Mouse (Mus musculus): ENCODE measurements around the gene Dnmbp. TPM values are rescaled to one million over a fixed set of nuclear protein-coding genes. Genes with fewer than 3 reads are reported as not detected.

Gene Dnmbp
- polyA plus RNA-seq, 1 experiment from 2014 or later = 14.8 TPM

DNA sequence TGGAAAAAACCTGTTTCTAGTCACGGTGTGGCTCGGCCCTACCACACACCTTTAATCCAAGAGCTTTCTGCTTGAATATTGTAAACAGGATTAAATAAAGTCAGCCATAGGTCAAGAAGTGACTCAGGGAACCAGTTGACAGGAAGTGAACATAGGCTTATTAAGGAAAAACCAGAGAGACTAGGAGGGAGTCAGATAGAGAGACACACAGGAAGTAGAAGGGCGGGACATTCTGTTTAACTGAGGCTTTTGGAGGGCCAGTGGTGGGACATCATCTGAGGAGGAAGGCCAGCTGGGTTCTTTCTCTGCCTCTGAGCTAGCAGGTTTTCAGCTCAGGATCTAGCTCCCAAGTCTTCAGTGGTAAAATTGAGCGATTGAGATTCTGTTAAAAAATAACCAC is 20.1 kb downstream of the Dnmbp start:
- Histone ChIP-seq H3K4me1 (peaks cover 7% of the 10 kb centered on the region; the same call in 1 of the 2 replicates), H3K27ac (no peak overlapping the region), H3K9ac (no peak overlapping the region), H3K4me2 (replicated peaks) (no peak overlapping the region), H3K27me3 (replicated peaks) (no peaks in the 10 kb centered on the region), H3K4me3 (no peak overlapping the region), H3K36me3 (no peaks in the 10 kb centered on the region; the same call in 1 of the 2 replicates), H3K9me3 (peaks cover 6% of the 10 kb centered on the region; the same call in 1 of the 2 replicates)
- no peak for ATAC-seq (ENCODE audit: low FRiP score, low read depth)
- 87% methylated on average over 4 of the region's 4 CpGs for WGBS

DNA sequence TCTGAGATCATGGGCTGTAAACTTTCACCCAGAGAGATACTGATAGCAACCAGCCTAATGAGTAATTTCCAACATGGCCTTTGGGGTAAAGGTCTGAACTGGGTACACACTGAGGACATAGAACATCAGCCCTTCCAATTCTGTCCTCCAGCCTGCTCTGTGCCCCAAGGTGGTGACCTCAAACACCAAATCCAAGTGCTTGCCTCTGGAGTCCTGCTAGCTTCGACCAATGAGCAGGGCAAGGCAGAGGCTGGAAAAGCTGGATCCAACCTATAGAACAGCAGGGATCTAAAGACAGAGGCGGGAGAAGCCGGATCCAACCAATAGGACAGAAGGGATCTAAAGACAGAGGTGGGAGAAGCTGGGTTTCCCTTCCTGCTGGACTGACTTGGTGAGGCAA is 21.2 kb downstream of the Dnmbp start:
- no peaks in the 10 kb centered on the region for H3K27me3 ChIP-seq (replicated peaks)
- H3K9ac ChIP-seq = no peak overlapping the region
- no peak overlapping the region for H3K27ac ChIP-seq
- ATAC-seq (ENCODE audit: low FRiP score, low read depth) = no peak
- WGBS = 85% methylated on average over 3 of the region's 3 CpGs
- H3K4me3 ChIP-seq = no peak overlapping the region
- H3K36me3 ChIP-seq = no peaks in the 10 kb centered on the region; the same call in 1 of the 2 replicates
- peaks cover 7% of the 10 kb centered on the region; the same call in 1 of the 2 replicates for H3K4me1 ChIP-seq
- H3K9me3 ChIP-seq = peaks cover 6% of the 10 kb centered on the region; the same call in 1 of the 2 replicates
- no peak overlapping the region for H3K4me2 ChIP-seq (replicated peaks)

DNA sequence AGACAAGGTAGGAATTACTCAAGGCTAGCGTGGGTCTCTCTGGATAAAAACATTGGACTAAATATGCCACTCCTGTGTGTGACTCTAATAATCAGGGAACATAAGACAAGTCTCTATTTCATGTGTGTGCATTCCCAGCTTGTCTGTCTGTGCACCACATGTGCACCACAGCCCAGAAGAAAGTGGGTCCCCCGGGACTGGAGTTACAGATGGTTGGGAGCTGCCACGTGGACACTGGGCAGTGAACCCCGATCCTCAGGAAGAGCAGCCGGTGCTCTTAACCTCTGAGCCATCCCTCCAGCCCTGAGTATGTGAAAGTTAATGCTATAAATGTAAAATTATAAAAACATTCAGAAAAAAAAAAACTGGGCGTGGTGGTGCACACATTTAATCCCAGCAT is 22.2 kb downstream of the Dnmbp start:
- 73% methylated on average over 6 of the region's 6 CpGs for WGBS
- no peak for ATAC-seq (ENCODE audit: low FRiP score, low read depth)
- Histone ChIP-seq H3K4me3 (no peak overlapping the region), H3K4me2 (replicated peaks) (no peak overlapping the region), H3K27ac (no peak overlapping the region), H3K9ac (no peak overlapping the region), H3K27me3 (replicated peaks) (no peaks in the 10 kb centered on the region), H3K9me3 (peaks cover 1% of the 10 kb centered on the region; the same call in 1 of the 2 replicates), H3K4me1 (peaks cover 7% of the 10 kb centered on the region; the same call in 1 of the 2 replicates), H3K36me3 (no peaks in the 10 kb centered on the region)

DNA sequence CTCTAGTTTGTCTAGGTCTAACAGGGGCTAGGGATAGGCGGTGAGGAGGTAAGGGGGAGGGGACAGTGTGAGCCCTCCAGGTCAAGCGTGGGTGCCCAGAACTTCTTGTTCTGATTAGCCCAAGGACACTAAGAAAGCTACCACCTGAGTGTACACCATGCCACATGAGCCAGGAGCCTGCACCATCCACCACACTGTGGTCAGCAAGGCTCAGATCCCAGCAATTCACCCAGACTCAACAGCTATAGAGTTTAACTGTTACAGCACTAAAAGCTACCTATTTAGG is 22.6 kb downstream of the Dnmbp start:
- H3K9ac ChIP-seq = no peak overlapping the region
- H3K4me2 ChIP-seq (replicated peaks) = no peak overlapping the region
- 78% methylated on average over 2 of the region's 2 CpGs for WGBS
- H3K9me3 ChIP-seq = no peaks in the 10 kb centered on the region
- H3K27ac ChIP-seq = no peak overlapping the region
- ATAC-seq (ENCODE audit: low FRiP score, low read depth) = no peak
- no peaks in the 10 kb centered on the region for H3K27me3 ChIP-seq (replicated peaks)
- H3K36me3 ChIP-seq = no peaks in the 10 kb centered on the region
- H3K4me1 ChIP-seq = peaks cover 7% of the 10 kb centered on the region; the same call in 1 of the 2 replicates
- no peak overlapping the region for H3K4me3 ChIP-seq

DNA sequence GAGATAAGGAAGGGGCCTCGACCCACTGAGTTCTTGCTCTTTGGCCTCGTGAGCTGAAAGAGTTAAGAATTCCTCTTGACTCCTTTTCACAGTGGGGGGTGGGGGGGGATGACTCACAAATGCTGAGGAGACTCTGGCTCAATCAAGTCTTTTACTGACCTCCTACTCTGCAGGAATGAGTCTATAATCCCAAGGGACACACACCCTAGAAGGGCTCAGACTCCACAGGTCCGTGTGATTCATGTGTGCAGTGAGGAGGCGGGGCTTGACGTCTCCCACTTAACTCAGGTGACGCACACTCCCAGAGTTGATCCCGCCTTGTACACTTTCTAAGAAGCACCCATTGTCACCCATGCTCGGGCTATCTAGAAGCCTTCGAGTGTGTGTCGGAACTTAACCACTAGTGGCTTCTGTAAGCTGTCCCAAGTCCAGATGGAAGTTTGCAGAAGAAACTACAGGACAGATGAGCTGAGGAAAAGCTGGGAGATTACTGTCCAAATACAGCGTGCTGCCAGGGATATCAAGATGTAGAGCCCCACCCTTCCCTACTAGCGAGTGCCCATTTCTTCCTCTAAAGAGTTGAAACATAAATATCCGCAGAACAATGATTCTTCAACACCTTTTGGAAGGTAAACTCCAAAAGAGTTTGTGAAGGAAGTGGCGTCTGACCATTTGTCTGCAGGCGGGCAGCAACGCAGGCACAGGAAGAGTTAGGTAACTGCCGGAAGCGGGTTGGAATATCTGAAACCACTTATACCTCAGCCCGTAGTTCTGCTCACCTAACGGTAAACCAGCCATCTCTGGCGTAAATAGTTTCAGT is 23.2 kb downstream of the Dnmbp start:
- no peaks in the 10 kb centered on the region for H3K36me3 ChIP-seq
- peaks cover 7% of the 10 kb centered on the region; the same call in 1 of the 2 replicates for H3K4me1 ChIP-seq
- no peaks in the 10 kb centered on the region for H3K9me3 ChIP-seq
- no peaks in the 10 kb centered on the region for H3K27me3 ChIP-seq (replicated peaks)
- 68% methylated on average over 21 of the region's 21 CpGs for WGBS
- H3K9ac ChIP-seq = no peak overlapping the region
- H3K27ac ChIP-seq = no peak overlapping the region
- no peak for ATAC-seq (ENCODE audit: low FRiP score, low read depth)
- no peak overlapping the region for H3K4me2 ChIP-seq (replicated peaks)
- H3K4me3 ChIP-seq = no peak overlapping the region

DNA sequence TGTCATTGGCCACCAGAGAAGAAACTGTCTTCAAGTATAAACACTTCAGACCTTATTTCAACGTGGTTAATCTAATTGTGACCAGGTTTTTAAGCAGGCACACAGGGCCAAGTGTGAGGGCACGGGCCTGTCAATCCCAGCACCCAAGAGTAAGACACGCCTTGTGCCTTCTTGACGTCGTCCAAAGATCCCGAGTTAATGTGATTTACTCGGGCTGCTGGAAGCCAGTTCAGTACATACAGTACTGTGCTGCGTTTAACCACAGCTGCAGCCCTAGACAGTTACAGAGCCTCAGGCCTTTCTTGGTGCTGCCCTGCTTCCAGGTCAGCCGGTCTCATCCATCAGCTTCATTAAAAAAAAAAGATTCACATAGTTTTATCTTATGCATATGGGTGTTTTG is 24.6 kb downstream of the Dnmbp start:
- Histone ChIP-seq H3K4me1 (peaks cover under 1% of the 10 kb centered on the region; the same call in 1 of the 2 replicates), H3K27ac (no peak overlapping the region), H3K4me3 (no peak overlapping the region), H3K9me3 (no peaks in the 10 kb centered on the region), H3K36me3 (0 out of 2 replicates have a peak, but pooled peaks cover 1% of the 10 kb centered on the region), H3K4me2 (replicated peaks) (no peak overlapping the region), H3K27me3 (replicated peaks) (no peaks in the 10 kb centered on the region), H3K9ac (no peak overlapping the region)
- 84% methylated on average over 9 of the region's 9 CpGs for WGBS
- ATAC-seq (ENCODE audit: low FRiP score, low read depth) = no peak

DNA sequence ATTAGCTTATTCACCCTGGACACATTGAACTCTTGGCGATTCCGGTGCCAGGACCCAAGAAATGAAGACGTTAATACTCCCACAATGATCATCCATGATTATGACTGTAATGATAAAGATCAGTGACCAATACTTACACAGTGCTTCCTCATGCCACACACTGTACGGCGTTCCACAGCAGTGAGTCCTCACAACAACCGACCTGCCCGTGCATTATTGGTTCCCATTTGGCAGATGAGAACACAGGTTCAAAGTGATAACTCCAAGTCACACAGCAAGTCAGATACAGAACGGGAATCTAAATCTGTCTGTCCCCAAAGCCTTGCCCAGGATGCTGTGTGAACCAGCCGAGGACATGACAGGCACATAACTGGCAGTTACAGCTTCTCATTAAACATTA is 25.0 kb downstream of the Dnmbp start:
- Histone ChIP-seq H3K27me3 (replicated peaks) (no peaks in the 10 kb centered on the region), H3K27ac (no peak overlapping the region), H3K36me3 (0 out of 2 replicates have a peak, but pooled peaks cover 5% of the 10 kb centered on the region), H3K9ac (no peak overlapping the region), H3K9me3 (no peaks in the 10 kb centered on the region), H3K4me2 (replicated peaks) (no peak overlapping the region), H3K4me3 (no peak overlapping the region), H3K4me1 (no peaks in the 10 kb centered on the region)
- WGBS = 91% methylated on average over 9 of the region's 9 CpGs
- ATAC-seq (ENCODE audit: low FRiP score, low read depth) = no peak

DNA sequence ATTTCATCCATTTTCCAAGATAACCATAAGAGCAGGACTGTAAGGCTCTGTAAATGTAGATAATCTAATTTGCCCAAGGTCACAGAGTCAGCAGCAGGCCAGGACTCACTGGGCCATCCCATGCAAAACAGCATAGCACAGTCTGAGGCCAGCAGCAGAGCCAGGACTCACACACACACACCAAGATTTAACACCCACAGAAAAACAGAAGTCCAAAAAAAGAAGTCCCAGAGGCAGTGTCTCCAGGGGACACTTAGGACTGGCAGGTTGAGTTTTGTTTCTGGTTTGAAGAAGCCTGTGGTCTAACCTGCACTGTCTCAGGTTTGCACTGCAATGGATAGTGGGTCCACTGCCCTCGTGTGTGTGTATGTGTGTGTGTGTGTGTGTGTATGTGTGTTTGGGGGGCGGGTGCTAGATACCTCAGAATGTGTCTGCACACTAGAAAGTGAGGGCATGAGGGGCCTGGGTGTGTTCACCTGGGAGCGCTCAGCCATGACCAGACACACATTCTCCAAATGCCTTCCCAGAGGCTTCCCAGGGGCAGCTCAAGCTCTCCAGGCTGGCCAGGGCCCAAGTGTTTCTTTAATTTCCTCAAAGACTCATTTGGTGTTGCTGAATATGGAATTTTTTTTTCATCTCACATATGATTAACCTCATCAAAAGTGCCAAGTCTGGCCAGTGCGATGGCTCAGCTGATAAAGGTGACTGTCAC is 27.1 kb downstream of the Dnmbp start:
- Histone ChIP-seq H3K4me1 (no peaks in the 10 kb centered on the region), H3K4me3 (no peak overlapping the region), H3K9me3 (no peaks in the 10 kb centered on the region), H3K9ac (no peak overlapping the region), H3K4me2 (replicated peaks) (no peak overlapping the region), H3K27ac (no peak overlapping the region), H3K27me3 (replicated peaks) (no peaks in the 10 kb centered on the region), H3K36me3 (0 out of 2 replicates have a peak, but pooled peaks cover 6% of the 10 kb centered on the region)
- WGBS = 88% methylated on average over 4 of the region's 4 CpGs
- no peak for ATAC-seq (ENCODE audit: low FRiP score, low read depth)

DNA sequence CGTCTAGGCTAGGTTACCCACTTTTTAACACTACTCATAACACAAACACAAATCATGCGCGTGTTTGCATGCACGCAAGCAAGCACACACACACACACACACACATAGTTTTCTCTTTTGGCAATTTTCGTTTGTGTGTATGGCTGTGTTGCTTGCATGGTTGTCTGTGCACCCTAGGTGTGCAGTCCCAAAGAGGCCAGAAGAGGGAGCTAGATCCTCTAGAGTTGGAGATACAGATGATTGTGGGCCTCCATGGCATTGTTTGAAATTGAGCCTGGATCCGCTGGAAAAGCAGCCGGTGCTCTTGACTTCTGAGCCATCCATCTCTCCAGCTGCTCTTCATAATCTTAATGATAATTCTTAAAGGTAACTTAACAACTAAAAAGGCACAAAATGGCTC is 33.5 kb downstream of the Dnmbp start:
- Histone ChIP-seq H3K4me3 (no peak overlapping the region), H3K27ac (no peak overlapping the region), H3K9ac (no peak overlapping the region), H3K4me1 (no peaks in the 10 kb centered on the region), H3K27me3 (replicated peaks) (no peaks in the 10 kb centered on the region), H3K4me2 (replicated peaks) (no peak overlapping the region), H3K9me3 (no peaks in the 10 kb centered on the region), H3K36me3 (peaks cover 11% of the 10 kb centered on the region; the same call in 1 of the 2 replicates)
- ATAC-seq (ENCODE audit: low FRiP score, low read depth) = no peak
- 95% methylated on average over 7 of the region's 7 CpGs for whole genome bisulfite sequencing

DNA sequence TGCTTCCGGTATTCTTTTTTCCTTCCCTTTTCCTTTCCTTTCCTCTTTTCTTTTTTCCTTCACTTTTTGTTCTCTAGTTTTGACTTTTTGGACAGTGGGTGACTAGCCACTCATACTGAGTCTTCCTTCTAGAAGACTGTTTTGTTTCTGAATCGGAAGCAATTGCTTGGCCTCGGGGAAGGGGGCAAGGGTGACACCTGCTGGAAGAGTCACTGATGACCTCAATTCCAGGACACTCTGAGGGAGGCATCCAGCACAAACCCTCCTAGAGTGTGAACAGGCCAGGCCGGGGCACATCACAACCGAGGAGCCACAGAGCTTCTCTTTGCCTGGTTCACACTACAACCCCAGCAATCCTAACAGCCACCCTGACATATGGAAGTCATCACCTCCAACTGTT is 34.0 kb downstream of the Dnmbp start:
- Histone ChIP-seq H3K27me3 (replicated peaks) (no peaks in the 10 kb centered on the region), H3K4me3 (no peak overlapping the region), H3K36me3 (peaks cover 16% of the 10 kb centered on the region), H3K4me2 (replicated peaks) (no peak overlapping the region), H3K9me3 (no peaks in the 10 kb centered on the region), H3K27ac (no peak overlapping the region), H3K9ac (no peak overlapping the region), H3K4me1 (no peaks in the 10 kb centered on the region)
- 45% methylated on average over 5 of the region's 5 CpGs for WGBS
- ATAC-seq (ENCODE audit: low FRiP score, low read depth) = no peak

DNA sequence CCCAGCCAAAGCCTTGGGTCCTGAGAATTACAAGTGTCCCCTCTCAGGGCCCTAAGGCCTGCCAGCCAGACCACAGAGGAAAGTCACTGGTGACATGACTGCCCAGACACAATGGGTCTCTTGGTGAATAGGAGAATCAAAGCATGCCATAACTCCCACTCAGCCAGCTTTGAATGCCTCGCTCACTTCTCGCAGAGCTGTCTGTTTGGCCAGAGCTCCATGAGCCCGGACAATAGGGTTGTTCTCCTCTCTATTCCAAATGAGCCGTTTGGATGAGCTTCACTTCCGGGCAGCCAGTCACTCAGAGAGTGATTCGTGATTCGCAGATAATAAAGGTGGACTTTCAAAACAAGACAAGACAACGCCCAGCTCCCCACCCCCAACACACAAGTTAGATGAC is 34.9 kb downstream of the Dnmbp start:
- 19% methylated on average over 8 of the region's 8 CpGs for WGBS
- no peak overlapping the region for H3K4me2 ChIP-seq (replicated peaks)
- no peak for ATAC-seq (ENCODE audit: low FRiP score, low read depth)
- H3K4me1 ChIP-seq = no peaks in the 10 kb centered on the region
- no peak overlapping the region for H3K9ac ChIP-seq
- H3K27ac ChIP-seq = no peak overlapping the region
- no peak overlapping the region for H3K4me3 ChIP-seq
- H3K9me3 ChIP-seq = no peaks in the 10 kb centered on the region
- H3K27me3 ChIP-seq (replicated peaks) = no peaks in the 10 kb centered on the region
- peaks cover 16% of the 10 kb centered on the region for H3K36me3 ChIP-seq

DNA sequence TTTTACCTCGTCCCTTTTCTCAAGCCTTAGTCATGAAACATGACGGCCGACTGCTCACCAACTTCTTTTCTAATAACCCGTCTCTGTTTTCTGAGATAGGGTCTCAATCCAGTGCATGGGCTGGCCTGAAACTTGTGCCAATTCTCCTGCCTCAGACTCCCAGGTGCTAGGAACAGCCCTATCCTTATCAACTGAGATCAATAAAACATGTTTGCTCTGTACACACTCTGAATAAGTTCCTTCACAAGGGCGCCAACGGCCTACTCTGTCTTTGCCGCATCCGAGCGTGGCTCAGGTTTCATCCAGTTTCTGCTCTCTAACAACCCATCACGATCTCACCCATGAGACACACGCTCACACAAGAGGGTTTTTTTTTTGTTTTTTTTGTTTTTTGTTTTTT is 35.7 kb downstream of the Dnmbp start:
- Histone ChIP-seq H3K27me3 (replicated peaks) (no peaks in the 10 kb centered on the region), H3K4me1 (no peaks in the 10 kb centered on the region), H3K36me3 (peaks cover 14% of the 10 kb centered on the region), H3K27ac (no peak overlapping the region), H3K9me3 (0 out of 2 replicates have a peak, but pooled peaks cover 3% of the 10 kb centered on the region), H3K4me3 (no peak overlapping the region), H3K9ac (no peak overlapping the region), H3K4me2 (replicated peaks) (no peak overlapping the region)
- 90% methylated on average over 11 of the region's 11 CpGs for WGBS
- ATAC-seq (ENCODE audit: low FRiP score, low read depth) = no peak

Measured in neural tube, embryonic 12.5 days (tissue).